Mouse (Mus musculus): ENCODE measurements at regions not wholly inside any gene's neighbourhood (a gene's known extent, or its start where the extent isn't known, plus 50 kb on each side); places are given as distances from the start of the nearest gene placed in this dataset.
"Not testable (repeated sequence)": the region's sequence is repeated elsewhere in the genome, so short reads cannot be mapped to it uniquely, and the experiment has no call there.

DNA sequence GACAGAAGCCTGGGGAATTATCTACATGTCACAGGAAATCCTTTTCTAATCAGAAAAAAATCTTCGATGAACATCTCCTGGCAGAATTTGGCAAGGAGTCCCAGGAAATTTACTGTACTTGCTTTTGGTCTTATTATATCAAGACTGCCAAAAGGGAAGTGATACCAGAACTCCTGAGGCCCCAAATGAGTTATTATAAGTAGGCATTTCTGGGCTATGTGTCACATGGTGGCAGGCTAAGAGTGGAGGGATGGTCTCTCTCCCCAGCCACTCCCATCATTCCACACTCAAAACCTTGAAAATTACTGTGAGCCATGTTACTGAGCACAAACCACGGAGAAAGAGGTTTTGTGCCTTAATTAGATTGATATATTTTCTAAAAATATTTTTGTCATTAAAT is 94.0 kb upstream of the Cdk6 start:
- ATAC-seq (ENCODE audit: insufficient read depth) = no peak
- DNase-seq (ENCODE audit: low read depth in 3 of 3, low spot score in 3 of 3) = no peak

DNA sequence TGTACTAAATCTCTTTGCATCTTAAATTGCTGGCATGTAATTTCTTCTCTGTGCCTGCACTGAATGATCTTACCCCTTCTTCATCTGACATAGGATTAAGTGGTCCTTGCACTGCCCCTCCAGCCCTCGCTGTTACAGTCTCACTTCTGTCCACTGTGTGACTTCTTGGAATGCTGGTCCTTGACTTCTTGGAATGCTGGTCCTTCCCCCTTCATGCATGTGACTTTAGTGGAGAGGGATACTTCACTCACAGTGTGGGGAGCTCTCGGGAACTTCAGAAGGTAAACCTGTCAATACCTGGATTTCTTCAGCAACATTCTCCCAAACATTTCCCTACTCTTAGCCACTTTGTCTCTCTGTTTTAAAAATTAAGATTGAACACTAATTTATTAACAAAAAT is 91.0 kb upstream of the Cdk6 start:
- TF ChIP-seq EP300 (IDR thresholded peaks at IDR 0.05; ENCODE audit: low read depth) = no peak
- TF ChIP-seq CTCF (IDR thresholded peaks at IDR 0.05; ENCODE audit: low read depth) = no peak

More for the DNA sequence above, 94.0 kb upstream of the Cdk6 start:
- no peaks in the 10 kb centered on the region for H3K4me1 ChIP-seq (replicated peaks; ENCODE audit: control insufficient read depth in 2 of 2, insufficient read depth in 2 of 2, low read length in 1 of 2)
- H3K27ac ChIP-seq = no peak overlapping the region
- H3K27me3 ChIP-seq (ENCODE audit: control insufficient read depth, insufficient read depth, low read length) = no peaks in the 10 kb centered on the region
- no peak overlapping the region for H3K9ac ChIP-seq (replicated peaks)
- 39% methylated on average over 2 of the region's 2 CpGs for WGBS (ENCODE audit: insufficient replicate concordance)
- no peak overlapping the region for H3K4me2 ChIP-seq (ENCODE audit: low read depth)
- no peaks in the 10 kb centered on the region for H3K9me3 ChIP-seq (ENCODE audit: control insufficient read depth, low read length)
- no peak overlapping the region for H3K4me3 ChIP-seq (ENCODE audit: insufficient read depth in 1 of 2, low read depth in 2 of 2, low read length in 2 of 2)
- no peaks in the 10 kb centered on the region for H3K36me3 ChIP-seq (replicated peaks; ENCODE audit: control insufficient read depth, insufficient read depth, low read depth)
- TF ChIP-seq EP300 (IDR thresholded peaks at IDR 0.05; ENCODE audit: low read depth) (no peak), CTCF (IDR thresholded peaks at IDR 0.05; ENCODE audit: low read depth) (no peak)

DNA sequence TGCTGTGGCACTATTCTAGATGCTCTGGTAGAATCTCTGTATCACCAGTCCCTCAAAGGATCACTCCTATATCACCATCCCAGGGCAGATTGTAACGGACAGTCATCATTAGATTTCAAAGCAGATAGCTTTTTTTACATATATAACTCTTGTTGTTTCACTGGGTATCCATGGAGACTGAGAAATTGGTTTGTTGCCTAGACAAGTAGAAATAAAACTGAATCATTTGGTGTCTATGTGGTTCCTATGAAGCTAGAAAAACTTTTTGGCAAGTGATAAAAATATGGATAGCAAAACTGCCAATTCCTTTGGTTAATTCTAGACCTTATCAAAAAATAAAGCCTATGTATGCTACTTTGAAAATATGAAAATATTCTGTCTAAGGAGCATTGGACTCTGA is 81.0 kb upstream of the Cdk6 start:
- H3K9ac ChIP-seq (replicated peaks) = no peak overlapping the region
- H3K4me3 ChIP-seq (ENCODE audit: insufficient read depth in 1 of 2, low read depth in 2 of 2, low read length in 2 of 2) = no peak overlapping the region
- no peak for TF ChIP-seq EP300 (IDR thresholded peaks at IDR 0.05; ENCODE audit: low read depth)
- TF ChIP-seq CTCF (IDR thresholded peaks at IDR 0.05; ENCODE audit: low read depth) = no peak
- DNase-seq (ENCODE audit: low read depth in 3 of 3, low spot score in 3 of 3) = no peak
- no peaks in the 10 kb centered on the region for H3K36me3 ChIP-seq (replicated peaks; ENCODE audit: control insufficient read depth, insufficient read depth, low read depth)
- no peak overlapping the region for H3K27ac ChIP-seq
- no peaks in the 10 kb centered on the region for H3K27me3 ChIP-seq (ENCODE audit: control insufficient read depth, insufficient read depth, low read length)
- H3K4me2 ChIP-seq (ENCODE audit: low read depth) = no peak overlapping the region
- ATAC-seq (ENCODE audit: insufficient read depth) = no peak
- H3K4me1 ChIP-seq (replicated peaks; ENCODE audit: control insufficient read depth in 2 of 2, insufficient read depth in 2 of 2, low read length in 1 of 2) = no peaks in the 10 kb centered on the region
- no peaks in the 10 kb centered on the region for H3K9me3 ChIP-seq (ENCODE audit: control insufficient read depth, low read length)
- 50% methylated on average over 1 of the region's 1 CpGs for WGBS (ENCODE audit: insufficient replicate concordance)

More for the DNA sequence above, 91.0 kb upstream of the Cdk6 start:
- Histone ChIP-seq H3K27me3 (ENCODE audit: control insufficient read depth, insufficient read depth, low read length) (no peaks in the 10 kb centered on the region), H3K4me3 (ENCODE audit: insufficient read depth in 1 of 2, low read depth in 2 of 2, low read length in 2 of 2) (no peak overlapping the region), H3K9me3 (ENCODE audit: control insufficient read depth, low read length) (no peaks in the 10 kb centered on the region), H3K27ac (no peak overlapping the region), H3K9ac (replicated peaks) (no peak overlapping the region), H3K4me2 (ENCODE audit: low read depth) (no peak overlapping the region), H3K36me3 (replicated peaks; ENCODE audit: control insufficient read depth, insufficient read depth, low read depth) (no peaks in the 10 kb centered on the region), H3K4me1 (replicated peaks; ENCODE audit: control insufficient read depth in 2 of 2, insufficient read depth in 2 of 2, low read length in 1 of 2) (no peaks in the 10 kb centered on the region)
- ATAC-seq (ENCODE audit: insufficient read depth) (no peak), DNase-seq (ENCODE audit: low read depth in 3 of 3, low spot score in 3 of 3) (no peak)
- WGBS (ENCODE audit: insufficient replicate concordance) = 60% methylated on average over 2 of the region's 2 CpGs

DNA sequence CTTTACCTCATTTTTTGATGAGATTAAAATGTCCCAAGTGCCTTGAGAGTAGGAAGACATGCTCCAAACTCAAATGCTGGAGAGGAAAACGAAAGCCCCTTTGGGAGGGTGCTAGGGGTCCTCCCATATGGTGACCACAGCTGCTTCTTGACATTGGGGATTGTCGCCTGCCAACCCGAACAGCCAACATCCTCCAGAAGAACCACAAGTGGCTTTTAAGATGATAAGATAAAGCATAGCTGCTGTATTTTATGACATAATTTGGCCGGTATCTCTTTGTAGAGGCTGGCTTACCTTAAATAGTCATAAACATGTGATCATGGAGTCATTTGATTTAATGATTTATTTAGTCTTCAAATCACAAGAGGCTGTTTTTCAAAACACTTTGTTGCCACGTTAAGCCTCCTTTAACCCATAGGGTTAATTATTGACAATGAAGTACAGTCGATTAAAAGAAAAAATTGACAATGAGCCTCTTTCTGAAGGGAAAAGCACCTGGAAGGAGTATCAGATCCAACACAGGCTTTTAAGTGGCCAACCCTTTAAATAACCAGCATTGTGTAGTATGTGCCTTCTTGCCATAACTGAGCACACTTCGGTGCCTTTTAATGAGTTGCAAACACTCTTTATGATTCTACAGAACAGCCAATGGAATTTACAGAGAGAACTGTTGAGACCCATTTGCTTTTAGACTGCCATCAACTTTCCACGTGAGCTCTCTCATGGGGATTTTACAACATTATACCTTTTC is 76.1 kb upstream of the Cdk6 start:
- not testable (repeated sequence) for H3K4me2 ChIP-seq (ENCODE audit: low read depth); H3K9ac ChIP-seq (replicated peaks); H3K4me1 ChIP-seq (replicated peaks; ENCODE audit: control insufficient read depth in 2 of 2, insufficient read depth in 2 of 2, low read length in 1 of 2); H3K4me3 ChIP-seq (ENCODE audit: insufficient read depth in 1 of 2, low read depth in 2 of 2, low read length in 2 of 2); H3K27ac ChIP-seq; H3K36me3 ChIP-seq (replicated peaks; ENCODE audit: control insufficient read depth, insufficient read depth, low read depth); H3K27me3 ChIP-seq (ENCODE audit: control insufficient read depth, insufficient read depth, low read length); H3K9me3 ChIP-seq (ENCODE audit: control insufficient read depth, low read length); DNase-seq (ENCODE audit: low read depth in 3 of 3, low spot score in 3 of 3); ATAC-seq (ENCODE audit: insufficient read depth)
- WGBS (ENCODE audit: insufficient replicate concordance) = 38% methylated on average over 8 of the region's 8 CpGs

DNA sequence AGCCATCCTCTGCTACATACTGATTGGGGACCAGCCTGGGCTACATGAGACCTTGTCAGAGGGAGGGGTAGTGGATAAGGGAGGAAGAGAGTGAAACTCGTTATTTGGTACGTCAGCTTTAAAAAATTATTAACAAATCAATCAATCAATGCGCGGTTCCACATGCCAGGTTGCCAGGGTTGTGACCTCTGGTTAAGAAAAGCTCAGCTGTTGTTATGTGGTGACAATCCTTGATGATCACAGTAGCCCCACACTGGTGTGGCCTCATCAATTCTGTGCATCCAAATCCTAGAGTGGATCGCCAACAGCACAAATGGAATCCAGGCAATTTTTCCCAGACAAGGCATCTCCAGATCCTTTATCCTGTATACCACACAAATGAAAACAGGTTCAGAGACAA is 74.3 kb upstream of the Cdk6 start:
- TF ChIP-seq EP300 (IDR thresholded peaks at IDR 0.05; ENCODE audit: low read depth) (no peak), CTCF (IDR thresholded peaks at IDR 0.05; ENCODE audit: low read depth) (no peak)
- no peaks in the 10 kb centered on the region for H3K9me3 ChIP-seq (ENCODE audit: control insufficient read depth, low read length)
- H3K9ac ChIP-seq (replicated peaks) = no peak overlapping the region
- no peak for ATAC-seq (ENCODE audit: insufficient read depth)
- 57% methylated on average over 5 of the region's 5 CpGs for WGBS (ENCODE audit: insufficient replicate concordance)
- no peaks in the 10 kb centered on the region for H3K27me3 ChIP-seq (ENCODE audit: control insufficient read depth, insufficient read depth, low read length)
- no peaks in the 10 kb centered on the region for H3K36me3 ChIP-seq (replicated peaks; ENCODE audit: control insufficient read depth, insufficient read depth, low read depth)
- DNase-seq (ENCODE audit: low read depth in 3 of 3, low spot score in 3 of 3) = no peak
- H3K27ac ChIP-seq = no peak overlapping the region
- no peaks in the 10 kb centered on the region for H3K4me1 ChIP-seq (replicated peaks; ENCODE audit: control insufficient read depth in 2 of 2, insufficient read depth in 2 of 2, low read length in 1 of 2)
- H3K4me3 ChIP-seq (ENCODE audit: insufficient read depth in 1 of 2, low read depth in 2 of 2, low read length in 2 of 2) = no peak overlapping the region
- no peak overlapping the region for H3K4me2 ChIP-seq (ENCODE audit: low read depth)

Measured in liver, embryonic 14.5 days (tissue).